Comparison of ENCODE assay signal across 8 mouse cellular contexts in genomic region chr2:30067031-30067888, GRCm38 (mm10). TPM values are rescaled to one million over a fixed set of nuclear protein-coding genes. Genes with fewer than 3 reads are reported as not detected.
A peak's percentile ranks its signal among the peaks of the same experiment; 100 is the strongest.
DNase-seq lines count a peak whose midpoint lies in the region; ATAC-seq lines count a peak whose summit lies in the region.

No protein-coding gene starts in this region.

- H3K27me3 ChIP-seq in liver, embryonic 15.5 days, result no peaks in the 10 kb centered on the region

- H3K9me3 ChIP-seq in liver, embryonic 15.5 days (replicated peaks), result no peaks in the 10 kb centered on the region

- H3K4me3 ChIP-seq in liver, embryonic 15.5 days (replicated peaks), result peak overlapping the region; percentile 99

- peaks cover 34% of the 10 kb centered on the region for H3K36me3 ChIP-seq in liver, embryonic 15.5 days (replicated peaks)

- peak; percentile 29 to 31 for DNase-seq in left cerebral cortex, adult 18-20 months (ENCODE audit: low spot score in 2 of 2)
- DNase-seq in left cerebral cortex, adult 11 months (ENCODE audit: low spot score), result no peak
- DNase-seq in cerebellum, adult 8-10 months, result peak; percentile 47
- DNase-seq in gastrocnemius, postnatal 25 days, result peak; percentile 38
- peak; percentile 55 for DNase-seq in kidney, adult 18-20 months
- peak; percentile 70 for DNase-seq in thymus, postnatal 14 days

- peak overlapping the region; percentile 94 for H3K4me2 ChIP-seq in liver, embryonic 15.5 days

- peaks cover 53% of the 10 kb centered on the region for H3K4me1 ChIP-seq in liver, embryonic 15.5 days (replicated peaks)

- peak overlapping the region; percentile 96 for H3K9ac ChIP-seq in liver, embryonic 15.5 days

- H3K27ac ChIP-seq in liver, embryonic 15.5 days (replicated peaks), result peak overlapping the region; percentile 96

- WGBS in liver, embryonic 15.5 days (ENCODE audit: insufficient replicate concordance), result under 1% methylated on average over 50 of the region's 69 CpGs

- ATAC-seq in liver, embryonic 15.5 days (ENCODE audit: insufficient read depth), result no peak
- ATAC-seq in neutrophil, adult 5-6 weeks (ENCODE audit: extremely low read depth, insufficient number of reproducible peaks, low FRiP score, poor library complexity, severe bottlenecking), result 0 out of 2 replicates have a peak, but pooled peaks have one; percentile 7

RNA-seq across cellular contexts. Expression of gene Set, which starts 10.1 kb away (rescaled TPM):
- total RNA-seq in left cerebral cortex, adult 18-20 months (2021), result 100 to 1,000 TPM; 191 to 199 TPM
- 10 to 100 TPM; 75.4 to 85.1 TPM for total RNA-seq in gastrocnemius, postnatal 25 days (2021)
- 138 and 147 TPM in 2 replicates for polyA plus RNA-seq in liver, embryonic 15.5 days (2015; fragmentation: Nextera tagmentation; extraction: Ambion mirVana)
- total RNA-seq in neutrophil, adult 5-6 weeks (2017), result 313 and 345 TPM in 2 replicates

RNA-seq across cellular contexts. Expression of gene Pkn3, which starts 10.2 kb away (rescaled TPM):
- 1 to 10 TPM; 3.8 TPM for total RNA-seq in left cerebral cortex, adult 18-20 months (2021)
- total RNA-seq in gastrocnemius, postnatal 25 days (2021), result 1 to 10 TPM; 3.8 to 5.4 TPM
- polyA plus RNA-seq in liver, embryonic 15.5 days (2015; fragmentation: Nextera tagmentation; extraction: Ambion mirVana), result 2.3 and 2.5 TPM in 2 replicates
- 1.0 and 1.8 TPM in 2 replicates for total RNA-seq in neutrophil, adult 5-6 weeks (2017)

RNA-seq across cellular contexts. Expression of gene Wdr34, which starts 18.6 kb away (rescaled TPM):
- total RNA-seq in left cerebral cortex, adult 18-20 months (2021), result 10 to 100 TPM; 39.5 to 45.2 TPM
- 1 to 10 TPM; 3.3 to 3.4 TPM for total RNA-seq in gastrocnemius, postnatal 25 days (2021)
- polyA plus RNA-seq in liver, embryonic 15.5 days (2015; fragmentation: Nextera tagmentation; extraction: Ambion mirVana), result 6.2 and 7.1 TPM in 2 replicates
- total RNA-seq in neutrophil, adult 5-6 weeks (2017), result 0.70 and 0.86 TPM in 2 replicates

RNA-seq across cellular contexts. Expression of gene Zdhhc12, which starts 26.2 kb away (rescaled TPM):
- total RNA-seq in left cerebral cortex, adult 18-20 months (2021), result 1 to 10 TPM; 6.1 to 6.7 TPM
- 1 to 10 TPM; 2.4 to 3.1 TPM for total RNA-seq in gastrocnemius, postnatal 25 days (2021)
- polyA plus RNA-seq in liver, embryonic 15.5 days (2015; fragmentation: Nextera tagmentation; extraction: Ambion mirVana), result 19.3 and 20.6 TPM in 2 replicates
- 10.1 and 11.2 TPM in 2 replicates for total RNA-seq in neutrophil, adult 5-6 weeks (2017)

RNA-seq across cellular contexts. Expression of gene Zer1, which starts 57.1 kb away (rescaled TPM):
- total RNA-seq in left cerebral cortex, adult 18-20 months (2021), result 100 to 1,000 TPM; 146 to 156 TPM
- 10 to 100 TPM; 20.1 to 20.3 TPM for total RNA-seq in gastrocnemius, postnatal 25 days (2021)
- 2.4 and 2.5 TPM in 2 replicates for polyA plus RNA-seq in liver, embryonic 15.5 days (2015; fragmentation: Nextera tagmentation; extraction: Ambion mirVana)
- total RNA-seq in neutrophil, adult 5-6 weeks (2017), result 43.1 and 46.3 TPM in 2 replicates

Comparison
In these comparisons a context has a peak if more than half of its experiments do, and no peak if none do; other contexts are left out.
1. RNA of gene Wdr34, which starts 18.6 kb away (total RNA-seq): 39.5 to 45.2 TPM in left cerebral cortex, adult 18-20 months; 3.3 to 3.4 TPM in gastrocnemius, postnatal 25 days and 0.70 to 0.86 TPM in neutrophil, adult 5-6 weeks; every median in the first group is over 4 times any median in the second.